Mouse (Mus musculus) midbrain, embryonic 12.5 days (tissue): ENCODE results near the gene Ablim1. TPM values are rescaled to one million over a fixed set of nuclear protein-coding genes. Genes with fewer than 3 reads are reported as not detected.

Source experiments
- ATAC-seq: fragments of 200-750 bp; cut with Nextera tagmentation; 2 replicates; pipeline ENCODE4 v1.8.0; 2017; ENCODE audit warnings: low read depth, moderate TSS enrichment, moderate library complexity; ENCODE audit not compliant: low FRiP score
- H3K27ac ChIP-seq: fragments of 300-500 bp; sonication (generic); replicated peaks from 2 replicates; pipeline ENCODE4 v1.5.1; 2016; ENCODE audit warnings: mild to moderate bottlenecking
- H3K27me3 ChIP-seq: fragments of 300-500 bp; sonication (generic); 2 replicates; pipeline ENCODE4 v1.6.1; 2016; ENCODE audit warnings: mild to moderate bottlenecking
- H3K36me3 ChIP-seq: fragments of 300-500 bp; sonication (generic); 2 replicates; pipeline ENCODE4 v1.6.1; 2016
- H3K4me1 ChIP-seq: fragments of 300-500 bp; sonication (generic); 2 replicates; pipeline ENCODE4 v1.6.1; 2016
- H3K4me2 ChIP-seq: fragments of 300-500 bp; sonication (generic); replicated peaks from 2 replicates; pipeline ENCODE4 v1.6.1; 2016; ENCODE audit warnings: mild to moderate bottlenecking, moderate library complexity
- H3K4me3 ChIP-seq: fragments of 300-500 bp; sonication (generic); 2 replicates; pipeline ENCODE4 v1.5.1; 2016; ENCODE audit warnings: mild to moderate bottlenecking
- H3K9ac ChIP-seq: fragments of 300-500 bp; sonication (generic); replicated peaks from 2 replicates; pipeline ENCODE4 v1.6.1; 2016; ENCODE audit warnings: mild to moderate bottlenecking, moderate library complexity
- H3K9me3 ChIP-seq: fragments of 300-500 bp; sonication (generic); 2 replicates; pipeline ENCODE4 v1.6.1; 2016; ENCODE audit warnings: mild to moderate bottlenecking
- WGBS: fragments of 180-500 bp; shearing (Covaris S2); methylation state at CpG from one replicate; pipeline ENCODE4 v1.1.7; 2016; 5-methylcytosine and 5-hydroxymethylcytosine counted together
- polyA plus RNA-seq: library from polyadenylated mRNA; unstranded; fragments of >200 nt; fragmentation: Nextera tagmentation; extraction: Ambion mirVana; gene quantifications from 2 replicates; pipeline ENCODE4 v1.2.1, GENCODE M21; 2016

Ablim1 gene
- polyA plus RNA-seq, 1 experiment from 2014 or later, result 24.0 TPM

DNA sequence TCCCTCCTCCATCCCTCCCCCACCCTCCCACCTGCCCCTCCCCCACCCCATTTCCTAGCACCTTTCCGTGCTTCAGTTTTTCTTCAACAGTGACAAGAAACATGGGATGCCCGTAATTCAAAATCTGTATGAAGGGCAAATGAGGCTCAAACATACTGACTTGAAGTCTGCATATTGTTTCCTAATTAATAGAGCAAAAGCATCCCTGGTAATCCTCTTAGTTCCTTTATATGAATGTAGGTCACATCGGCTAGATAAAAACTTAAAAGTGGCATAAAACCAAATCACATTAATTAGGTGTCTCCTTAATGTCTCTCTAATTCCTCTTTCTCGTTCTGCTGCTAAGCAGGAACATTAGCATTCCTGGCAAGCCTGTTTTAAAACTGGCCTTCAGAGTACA is 83.7 kb downstream of the Ablim1 start:
- Histone ChIP-seq H3K27ac (no peak overlapping the region), H3K4me3 (no peak overlapping the region), H3K9ac (no peak overlapping the region), H3K36me3 (no peaks in the 10 kb centered on the region), H3K4me2 (no peak overlapping the region), H3K27me3 (no peaks in the 10 kb centered on the region), H3K9me3 (no peaks in the 10 kb centered on the region), H3K4me1 (no peaks in the 10 kb centered on the region)
- ATAC-seq, result no peak
- 57% methylated on average over 4 of the region's 4 CpGs for WGBS

DNA sequence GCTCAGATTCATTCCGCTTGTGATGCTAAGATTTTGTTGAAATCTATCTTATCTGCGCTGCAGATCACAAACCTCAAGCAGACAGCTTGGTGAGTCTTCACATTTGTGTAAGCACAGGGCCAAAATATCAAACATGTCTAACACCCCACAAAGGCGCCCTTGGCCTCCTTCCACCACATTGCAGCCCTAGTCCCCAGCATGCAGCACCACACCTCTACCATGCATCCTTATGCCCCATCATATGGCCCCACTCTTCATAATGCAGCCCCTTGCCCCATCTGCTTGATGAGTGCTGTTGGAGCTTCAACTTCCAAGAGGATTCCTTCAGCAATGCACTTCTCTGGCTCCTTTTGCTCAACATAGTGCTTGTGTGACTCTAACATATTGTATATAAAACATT is 85.6 kb downstream of the Ablim1 start:
- Histone ChIP-seq H3K4me3 (no peak overlapping the region), H3K9me3 (no peaks in the 10 kb centered on the region), H3K27ac (no peak overlapping the region), H3K36me3 (no peaks in the 10 kb centered on the region), H3K9ac (no peak overlapping the region), H3K27me3 (no peaks in the 10 kb centered on the region), H3K4me2 (no peak overlapping the region), H3K4me1 (no peaks in the 10 kb centered on the region)
- WGBS, result 92% methylated on average over 3 of the region's 3 CpGs
- ATAC-seq, result no peak

DNA sequence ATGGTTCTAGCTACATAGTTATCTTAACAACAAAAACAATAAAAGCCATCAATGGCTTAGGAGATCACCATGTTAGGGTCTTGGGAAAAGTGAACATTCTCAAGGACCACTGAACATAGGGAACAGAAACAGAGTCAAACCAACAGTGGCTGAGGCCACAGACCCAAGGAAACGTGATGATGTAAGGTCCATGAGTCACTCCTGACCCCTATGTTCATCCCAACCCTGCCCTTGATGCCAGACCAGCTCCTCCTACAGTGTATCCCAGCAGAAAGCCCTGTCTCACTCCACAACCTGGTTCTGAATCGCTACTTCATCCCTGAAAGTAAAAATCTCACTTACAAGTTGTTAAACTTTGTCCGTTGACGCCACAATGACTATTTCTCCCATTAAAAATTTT is 86.1 kb downstream of the Ablim1 start:
- WGBS, result 87% methylated on average over 4 of the region's 4 CpGs
- H3K4me3 ChIP-seq, result no peak overlapping the region
- no peak overlapping the region for H3K4me2 ChIP-seq
- no peak overlapping the region for H3K27ac ChIP-seq
- ATAC-seq, result no peak
- H3K36me3 ChIP-seq, result no peaks in the 10 kb centered on the region
- H3K27me3 ChIP-seq, result no peaks in the 10 kb centered on the region
- no peaks in the 10 kb centered on the region for H3K4me1 ChIP-seq
- no peaks in the 10 kb centered on the region for H3K9me3 ChIP-seq
- no peak overlapping the region for H3K9ac ChIP-seq

DNA sequence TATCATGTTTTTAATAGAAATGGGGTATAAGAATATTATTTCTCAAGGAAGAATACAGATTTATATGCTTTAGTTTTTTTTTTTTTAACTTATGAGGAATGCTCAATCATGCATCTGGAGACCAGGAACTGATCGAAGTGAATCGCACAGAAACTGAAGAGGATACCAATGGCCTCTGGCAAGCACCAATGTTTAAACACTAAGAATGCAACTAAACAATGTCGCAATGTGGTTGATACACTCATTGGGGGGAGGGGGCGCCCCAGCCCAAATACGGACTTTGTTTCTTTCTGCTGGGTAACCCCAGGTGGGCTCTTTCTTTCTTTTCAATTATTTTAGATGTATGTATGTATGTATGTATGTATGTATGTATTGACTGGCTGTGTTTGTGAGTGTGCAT is 90.3 kb downstream of the Ablim1 start:
- no peak overlapping the region for H3K27ac ChIP-seq
- ATAC-seq, result no peak
- H3K9ac ChIP-seq, result no peak overlapping the region
- peaks cover 3% of the 10 kb centered on the region; the same call in 1 of the 2 replicates for H3K4me1 ChIP-seq
- H3K9me3 ChIP-seq, result no peaks in the 10 kb centered on the region
- WGBS, result 92% methylated on average over 5 of the region's 5 CpGs
- no peak overlapping the region for H3K4me2 ChIP-seq
- H3K27me3 ChIP-seq, result no peaks in the 10 kb centered on the region
- H3K4me3 ChIP-seq, result no peak overlapping the region
- H3K36me3 ChIP-seq, result no peaks in the 10 kb centered on the region

DNA sequence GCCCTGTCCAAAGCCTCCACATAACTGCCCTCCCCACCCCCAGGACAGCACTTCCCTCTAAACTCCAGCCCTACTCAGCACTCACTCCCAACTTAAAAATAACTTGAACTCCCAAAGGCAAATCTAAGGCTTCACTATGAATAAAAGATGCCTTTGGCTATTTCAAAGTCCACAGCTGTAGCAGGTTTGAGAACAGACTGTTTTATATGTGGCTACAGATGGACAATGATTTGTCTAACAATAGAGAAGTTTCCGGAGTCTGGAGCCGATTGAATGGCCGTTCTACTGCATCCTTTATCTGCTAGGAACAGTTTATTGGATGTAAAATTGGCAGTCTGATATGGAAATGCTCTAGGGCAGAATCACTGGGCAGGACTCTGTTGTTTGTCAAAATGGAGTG is 91.0 kb downstream of the Ablim1 start:
- H3K9me3 ChIP-seq, result no peaks in the 10 kb centered on the region
- H3K27ac ChIP-seq, result no peak overlapping the region
- no peak for ATAC-seq
- no peaks in the 10 kb centered on the region for H3K36me3 ChIP-seq
- H3K4me2 ChIP-seq, result no peak overlapping the region
- peaks cover 3% of the 10 kb centered on the region; the same call in 1 of the 2 replicates for H3K4me1 ChIP-seq
- 84% methylated on average over 3 of the region's 3 CpGs for WGBS
- no peaks in the 10 kb centered on the region for H3K27me3 ChIP-seq
- no peak overlapping the region for H3K4me3 ChIP-seq
- no peak overlapping the region for H3K9ac ChIP-seq

DNA sequence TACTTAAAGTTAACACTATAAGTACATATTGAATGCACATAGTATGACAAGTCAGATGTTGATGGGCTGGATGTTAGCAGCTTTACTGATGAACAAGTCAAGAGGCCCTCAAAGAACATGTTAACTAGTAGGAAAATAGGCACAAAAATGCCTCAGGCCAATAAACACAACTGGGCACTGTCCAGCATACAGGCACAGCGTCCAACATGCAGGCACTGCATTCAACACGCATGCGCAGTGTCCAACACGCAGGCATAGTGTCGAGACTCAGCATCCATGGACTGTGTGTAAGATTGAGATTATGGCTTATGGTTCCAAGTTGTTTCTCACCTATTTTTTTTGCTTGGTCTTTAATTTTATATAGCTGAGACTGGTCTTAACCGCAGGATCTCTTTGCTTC is 92.1 kb downstream of the Ablim1 start:
- no peaks in the 10 kb centered on the region for H3K27me3 ChIP-seq
- H3K4me3 ChIP-seq, result no peak overlapping the region
- no peak overlapping the region for H3K27ac ChIP-seq
- no peaks in the 10 kb centered on the region for H3K9me3 ChIP-seq
- H3K4me1 ChIP-seq, result peaks cover 3% of the 10 kb centered on the region; the same call in 1 of the 2 replicates
- H3K4me2 ChIP-seq, result no peak overlapping the region
- H3K36me3 ChIP-seq, result no peaks in the 10 kb centered on the region
- H3K9ac ChIP-seq, result no peak overlapping the region
- WGBS, result 93% methylated on average over 6 of the region's 6 CpGs
- no peak for ATAC-seq

DNA sequence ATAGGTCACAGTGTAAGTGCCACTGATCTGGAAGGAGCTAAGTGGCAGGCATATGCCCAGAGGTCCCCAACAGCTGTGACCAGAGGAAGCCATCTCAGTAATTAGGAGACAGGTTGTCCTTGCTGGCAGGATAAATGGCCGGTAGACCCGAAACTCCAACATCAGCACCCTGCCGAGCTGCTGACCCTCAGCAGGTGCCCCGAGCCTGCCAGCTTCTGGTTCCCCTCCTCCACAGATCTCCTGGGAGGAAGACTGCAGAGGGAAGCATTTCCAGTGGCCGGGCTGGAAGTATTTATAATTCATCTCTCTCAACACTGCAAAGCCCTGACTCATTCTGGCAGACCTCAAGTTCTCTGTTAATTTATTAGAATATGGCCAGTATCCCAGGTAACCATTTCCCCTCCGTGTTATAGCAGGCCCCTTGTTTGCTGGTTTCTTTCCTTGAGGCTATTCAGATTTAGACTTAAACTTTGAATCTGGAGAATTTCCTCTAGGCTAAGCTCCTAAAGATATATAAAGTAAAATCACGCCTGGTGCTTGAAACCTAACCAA is 93.0 kb downstream of the Ablim1 start:
- Histone ChIP-seq H3K27me3 (no peaks in the 10 kb centered on the region), H3K36me3 (no peaks in the 10 kb centered on the region), H3K27ac (no peak overlapping the region), H3K4me2 (no peak overlapping the region), H3K4me3 (no peak overlapping the region), H3K9me3 (no peaks in the 10 kb centered on the region), H3K4me1 (peaks cover 3% of the 10 kb centered on the region; the same call in 1 of the 2 replicates), H3K9ac (no peak overlapping the region)
- no peak for ATAC-seq
- WGBS, result 56% methylated on average over 7 of the region's 7 CpGs

DNA sequence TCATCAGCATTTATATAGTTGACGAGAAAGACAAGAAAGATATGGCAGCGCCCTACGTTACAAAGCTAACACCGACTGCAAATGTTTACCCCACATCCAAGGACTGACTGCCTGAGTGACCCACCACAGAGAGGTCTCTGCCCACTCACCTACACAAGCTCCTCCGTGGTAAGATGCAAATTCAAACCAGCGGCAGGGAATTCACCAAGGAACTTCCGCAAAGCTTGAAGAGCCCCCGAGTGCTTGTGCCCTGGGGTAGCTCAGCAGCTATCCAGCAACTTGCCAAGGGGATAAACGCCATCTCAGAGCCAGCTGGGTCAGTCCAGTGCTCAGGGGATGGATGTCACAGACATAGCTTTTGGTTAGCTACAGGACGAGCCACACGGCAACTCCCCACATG is 95.0 kb downstream of the Ablim1 start:
- Histone ChIP-seq H3K9ac (no peak overlapping the region), H3K4me1 (peaks cover 3% of the 10 kb centered on the region; the same call in 1 of the 2 replicates), H3K27ac (no peak overlapping the region), H3K4me2 (no peak overlapping the region), H3K9me3 (no peaks in the 10 kb centered on the region), H3K27me3 (no peaks in the 10 kb centered on the region), H3K36me3 (no peaks in the 10 kb centered on the region), H3K4me3 (no peak overlapping the region)
- no peak for ATAC-seq
- 70% methylated on average over 11 of the region's 11 CpGs for WGBS

DNA sequence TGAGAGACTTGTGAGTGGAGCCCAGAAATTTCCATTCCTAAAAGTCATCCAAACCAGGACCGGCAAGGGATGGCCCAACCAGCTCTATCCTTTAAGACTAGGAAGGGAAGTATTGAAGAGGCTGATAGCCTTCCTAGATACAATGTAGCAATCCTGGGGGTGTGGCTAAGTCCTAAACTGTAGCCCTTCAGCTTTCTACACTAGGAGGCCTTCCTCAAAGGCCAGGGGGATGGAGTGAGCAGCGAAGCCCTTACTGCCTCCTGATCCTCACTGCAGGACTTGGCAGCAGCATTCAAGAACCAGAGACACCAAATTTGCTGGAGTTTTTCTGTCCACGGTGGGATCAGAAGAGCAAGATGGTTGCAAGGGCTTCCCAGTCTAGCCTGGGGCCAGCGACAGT is 97.6 kb downstream of the Ablim1 start:
- no peaks in the 10 kb centered on the region for H3K9me3 ChIP-seq
- H3K36me3 ChIP-seq, result no peaks in the 10 kb centered on the region
- no peak overlapping the region for H3K4me3 ChIP-seq
- no peak overlapping the region for H3K4me2 ChIP-seq
- H3K9ac ChIP-seq, result no peak overlapping the region
- WGBS, result 75% methylated on average over 4 of the region's 4 CpGs
- no peak for ATAC-seq
- no peak overlapping the region for H3K27ac ChIP-seq
- H3K4me1 ChIP-seq, result peaks cover 3% of the 10 kb centered on the region; the same call in 1 of the 2 replicates
- H3K27me3 ChIP-seq, result no peaks in the 10 kb centered on the region

DNA sequence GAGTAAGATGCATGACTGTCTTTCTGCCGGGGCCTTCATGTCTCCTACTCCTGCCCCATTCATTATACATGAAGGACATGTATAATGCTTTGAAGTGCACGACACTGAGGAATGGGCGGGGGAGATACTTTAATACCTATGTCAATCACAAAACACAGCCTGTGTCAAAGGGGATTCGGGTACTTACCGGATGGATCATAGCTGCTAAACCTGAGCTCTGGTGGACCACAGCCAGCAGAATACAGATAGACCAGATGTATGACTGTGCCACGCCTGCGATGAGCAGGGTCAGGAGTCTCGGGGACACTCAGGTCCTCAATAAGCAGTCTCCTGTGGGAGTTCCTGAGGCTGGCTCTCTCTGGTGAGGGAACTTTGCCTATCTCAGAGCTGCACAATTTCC is 99.2 kb downstream of the Ablim1 start:
- Histone ChIP-seq H3K9ac (no peak overlapping the region), H3K9me3 (no peaks in the 10 kb centered on the region), H3K4me1 (no peaks in the 10 kb centered on the region), H3K4me3 (no peak overlapping the region), H3K4me2 (no peak overlapping the region), H3K27ac (no peak overlapping the region), H3K36me3 (no peaks in the 10 kb centered on the region), H3K27me3 (no peaks in the 10 kb centered on the region)
- ATAC-seq, result no peak
- 66% methylated on average over 8 of the region's 8 CpGs for WGBS

DNA sequence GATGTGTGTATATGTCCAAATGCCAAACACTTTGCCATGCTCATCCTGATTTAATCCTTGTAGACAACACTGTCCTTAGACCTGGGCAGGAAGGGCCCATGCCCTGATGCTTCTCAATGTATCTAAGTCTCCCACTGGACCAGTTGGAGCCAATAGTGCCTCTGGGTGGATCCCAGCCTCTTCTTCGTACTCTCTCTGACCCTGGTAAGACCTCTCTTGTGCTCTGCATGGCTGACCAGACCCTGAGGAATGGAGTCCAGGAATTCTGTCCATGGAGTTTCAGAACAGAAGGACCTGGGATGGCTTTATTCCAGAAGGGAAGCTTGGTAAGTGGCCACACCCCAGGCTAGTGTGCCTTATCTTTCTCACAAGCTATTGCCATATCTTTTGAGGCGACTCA is 102.3 kb downstream of the Ablim1 start:
- no peaks in the 10 kb centered on the region for H3K4me1 ChIP-seq
- H3K27ac ChIP-seq, result no peak overlapping the region
- no peaks in the 10 kb centered on the region for H3K27me3 ChIP-seq
- H3K9ac ChIP-seq, result no peak overlapping the region
- H3K4me2 ChIP-seq, result no peak overlapping the region
- no peak overlapping the region for H3K4me3 ChIP-seq
- WGBS, result 89% methylated on average over 2 of the region's 2 CpGs
- H3K36me3 ChIP-seq, result no peaks in the 10 kb centered on the region
- ATAC-seq, result no peak
- no peaks in the 10 kb centered on the region for H3K9me3 ChIP-seq

DNA sequence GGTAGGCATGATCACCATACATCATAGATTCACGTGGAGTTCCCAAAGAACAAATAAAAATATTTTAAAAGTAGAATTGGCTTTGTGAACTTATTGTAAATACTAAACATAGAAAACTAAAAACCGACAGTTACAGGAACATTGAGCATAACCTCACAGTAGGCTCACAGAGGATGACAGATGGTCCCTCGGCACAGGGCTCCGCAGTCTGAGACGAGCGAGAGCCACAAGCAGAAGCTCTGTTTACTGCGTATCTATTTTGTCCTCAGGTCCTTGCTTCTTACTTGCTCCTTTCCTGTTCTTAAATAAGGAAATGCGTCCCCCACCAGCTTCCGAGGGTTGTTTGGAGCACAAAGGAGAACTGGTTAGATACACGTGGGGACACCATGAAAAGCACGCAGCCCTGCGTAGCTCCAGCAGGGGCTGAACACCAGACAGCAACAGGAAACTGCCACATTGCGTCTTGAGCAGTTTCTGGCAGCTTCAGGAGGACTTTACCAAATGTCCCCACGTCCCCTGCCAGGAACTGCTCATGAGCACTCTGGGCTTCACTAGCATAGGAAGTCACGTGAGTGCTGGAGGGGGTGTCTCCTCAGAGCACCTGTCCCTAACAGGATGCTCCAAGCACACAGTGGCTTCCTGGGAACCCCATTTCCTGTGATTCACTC is 103.1 kb downstream of the Ablim1 start:
- Histone ChIP-seq H3K27me3 (no peaks in the 10 kb centered on the region), H3K9ac (no peak overlapping the region), H3K4me1 (no peaks in the 10 kb centered on the region), H3K9me3 (no peaks in the 10 kb centered on the region), H3K36me3 (no peaks in the 10 kb centered on the region), H3K27ac (no peak overlapping the region), H3K4me2 (no peak overlapping the region), H3K4me3 (no peak overlapping the region)
- 81% methylated on average over 15 of the region's 15 CpGs for WGBS
- no peak for ATAC-seq

DNA sequence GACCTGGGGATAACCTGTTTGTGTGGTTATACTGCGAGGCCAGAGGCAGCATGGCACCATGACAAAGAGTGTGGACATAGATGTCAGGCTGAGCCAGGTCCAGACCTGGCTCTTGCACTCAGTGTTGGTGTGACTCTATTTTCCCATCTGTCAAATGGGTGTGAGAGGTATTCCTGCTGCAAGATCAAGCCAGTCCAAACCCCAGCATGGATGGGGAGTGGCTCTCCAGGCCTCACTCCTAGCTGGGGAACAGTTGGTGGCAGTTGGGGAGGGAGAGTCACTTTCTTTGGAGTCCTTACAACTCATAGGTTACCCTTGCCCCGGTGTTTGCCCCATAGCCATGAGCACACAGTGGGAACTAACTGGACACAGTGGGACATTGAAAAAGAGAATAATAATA is 103.8 kb downstream of the Ablim1 start:
- H3K27me3 ChIP-seq, result no peaks in the 10 kb centered on the region
- H3K4me1 ChIP-seq, result no peaks in the 10 kb centered on the region
- no peak overlapping the region for H3K4me2 ChIP-seq
- no peak overlapping the region for H3K27ac ChIP-seq
- ATAC-seq, result no peak
- no peaks in the 10 kb centered on the region for H3K9me3 ChIP-seq
- H3K9ac ChIP-seq, result no peak overlapping the region
- H3K4me3 ChIP-seq, result no peak overlapping the region
- WGBS, result 94% methylated on average over 2 of the region's 2 CpGs
- H3K36me3 ChIP-seq, result no peaks in the 10 kb centered on the region
